Mouse (Mus musculus): ENCODE data around the gene Kctd10.

DNA sequence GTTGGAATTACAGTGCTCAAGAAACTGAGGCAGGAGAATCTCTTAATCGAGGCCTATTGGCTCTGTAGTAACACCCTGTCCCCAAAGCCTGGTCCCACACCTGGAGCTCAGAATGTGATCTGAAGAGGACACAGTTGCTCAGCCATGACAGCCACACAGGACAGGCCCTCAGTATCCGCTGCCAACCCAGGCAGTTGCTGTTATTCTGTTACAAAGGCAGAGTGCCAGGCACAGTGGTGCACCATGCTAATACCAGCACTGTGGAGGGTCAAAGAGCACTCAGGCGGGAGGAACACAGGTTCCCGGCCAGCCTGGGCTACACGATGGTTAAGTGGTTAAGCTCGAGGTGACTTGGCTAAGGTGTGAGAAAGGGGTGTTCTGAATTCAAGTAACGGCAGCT, 49.5 kb upstream of the Kctd10 start:
- TF ChIP-seq POLR2A (IDR thresholded peaks at IDR 0.05; ENCODE audit: low read depth, low read length), result no peak
- no peak for TF ChIP-seq CTCF (IDR thresholded peaks at IDR 0.05; ENCODE audit: extremely low read depth, insufficient read depth, insufficient read length, insufficient replicate concordance)
